Mouse (Mus musculus): ENCODE results near the gene Icam4.

- TF ChIP-seq CTCF (IDR thresholded peaks at IDR 0.05; ENCODE audit: borderline replicate concordance, insufficient read depth, low read depth, low read length) = no peak
- no peak for TF ChIP-seq POLR2A (IDR thresholded peaks at IDR 0.05; ENCODE audit: borderline replicate concordance, insufficient read depth, low read length)
These were observed 18.8 kb upstream of the Icam4 start for GRCm38 (mm10) chr9:21010362-21010761.

Measured in cerebellum, adult 2 months (tissue).